Mouse (Mus musculus) intestine, postnatal 0 days (tissue): ENCODE measurements around the gene Dek. TPM values are rescaled to one million over a fixed set of nuclear protein-coding genes. Genes with fewer than 3 reads are reported as not detected.

Experiments used
- ATAC-seq: fragments of 200-750 bp; cut with Nextera tagmentation; 2 replicates; pipeline ENCODE4 v1.8.0; 2017; ENCODE audit warnings: mild to moderate bottlenecking, moderate TSS enrichment, moderate library complexity
- H3K27ac ChIP-seq: fragments of 300-500 bp; sonication (generic); 2 replicates; pipeline ENCODE4 v1.5.1; 2014; ENCODE audit warnings: mild to moderate bottlenecking, low read depth, low read length, moderate library complexity
- H3K27me3 ChIP-seq: fragments of 300-500 bp; sonication (generic); replicated peaks from 2 replicates; pipeline ENCODE4 v1.6.1; 2014; ENCODE audit warnings: low read length, mixed read lengths; ENCODE audit not compliant: control insufficient read depth, insufficient read depth
- H3K36me3 ChIP-seq: fragments of 300-500 bp; sonication (generic); 2 replicates; pipeline ENCODE4 v1.6.1; 2014; ENCODE audit warnings: mild to moderate bottlenecking, moderate library complexity; ENCODE audit not compliant: control insufficient read depth, insufficient read depth
- H3K4me1 ChIP-seq: fragments of 300-500 bp; sonication (generic); replicated peaks from 2 replicates; pipeline ENCODE4 v1.6.1; 2014; ENCODE audit warnings: antibody characterized with exemption, low read length, mixed read lengths; ENCODE audit not compliant: control insufficient read depth, insufficient read depth
- H3K4me2 ChIP-seq: fragments of 300-500 bp; sonication (generic); replicated peaks from 2 replicates; pipeline ENCODE4 v1.6.1; 2014; ENCODE audit warnings: low read depth, mild to moderate bottlenecking, moderate library complexity
- H3K4me3 ChIP-seq: fragments of 300-500 bp; sonication (generic); 2 replicates; pipeline ENCODE4 v1.5.1; 2014; ENCODE audit warnings: low read depth, low read length
- H3K9ac ChIP-seq: fragments of 300-500 bp; sonication (generic); 2 replicates; pipeline ENCODE4 v1.6.1; 2014; ENCODE audit warnings: mild to moderate bottlenecking, low read depth, low read length
- H3K9me3 ChIP-seq: fragments of 300-500 bp; sonication (generic); 2 replicates; pipeline ENCODE4 v1.6.1; 2016; ENCODE audit warnings: mixed run types; ENCODE audit not compliant: control insufficient read depth
- CTCF ChIP-seq: sonication (generic); IDR thresholded peaks from 2 replicates; pipeline ENCODE4 v1.5.1; 2016; ENCODE audit warnings: low read depth, mild to moderate bottlenecking, control low read depth, antibody characterized with exemption, moderate library complexity
- WGBS: fragments of 180-500 bp; shearing (Covaris S2); extraction: QIAGEN DNeasy Blood & Tissue Kit; methylation state at CpG from one replicate; pipeline ENCODE4 v1.1.7; 2014; 5-methylcytosine and 5-hydroxymethylcytosine counted together
- polyA plus RNA-seq: library from polyadenylated mRNA; unstranded; fragments of >200 nt; fragmentation: Nextera tagmentation; extraction: Ambion mirVana; gene quantifications from 2 replicates; pipeline ENCODE4 v1.2.1, GENCODE M21; 2015

Gene Dek
- polyA plus RNA-seq, 1 experiment from 2014 or later, result 115 TPM

GRCm38 (mm10) chr13:47070329-47071080 lies 35.5 kb downstream of the Dek start:
- H3K4me3 ChIP-seq, result no peak overlapping the region
- no peaks in the 10 kb centered on the region for H3K27me3 ChIP-seq
- 83% methylated on average over 15 of the region's 15 CpGs for WGBS
- no peak overlapping the region for H3K9ac ChIP-seq
- peaks cover 54% of the 10 kb centered on the region; the same call in 1 of the 2 replicates for H3K36me3 ChIP-seq
- ATAC-seq, result no peak
- H3K4me2 ChIP-seq, result no peak overlapping the region
- H3K4me1 ChIP-seq, result no peaks in the 10 kb centered on the region
- H3K27ac ChIP-seq, result no peak overlapping the region
- no peak for TF ChIP-seq CTCF
- no peaks in the 10 kb centered on the region for H3K9me3 ChIP-seq

GRCm38 (mm10) chr13:47067001-47067400 lies 39.0 kb downstream of the Dek start:
- no peak for ATAC-seq
- TF ChIP-seq CTCF, result no peak
- Histone ChIP-seq H3K9ac (no peak overlapping the region), H3K27me3 (no peaks in the 10 kb centered on the region), H3K27ac (no peak overlapping the region), H3K9me3 (no peaks in the 10 kb centered on the region), H3K4me1 (no peaks in the 10 kb centered on the region), H3K4me2 (no peak overlapping the region), H3K36me3 (peaks cover 44% of the 10 kb centered on the region), H3K4me3 (no peak overlapping the region)
- WGBS, result 90% methylated on average over 6 of the region's 6 CpGs

- Histone ChIP-seq H3K36me3 (peaks cover 43% of the 10 kb centered on the region), H3K9ac (no peak overlapping the region), H3K4me1 (no peaks in the 10 kb centered on the region), H3K27ac (no peak overlapping the region), H3K9me3 (no peaks in the 10 kb centered on the region), H3K4me2 (no peak overlapping the region), H3K4me3 (no peak overlapping the region), H3K27me3 (no peaks in the 10 kb centered on the region)
- no peak for TF ChIP-seq CTCF
- 96% methylated on average over 10 of the region's 10 CpGs for WGBS
- ATAC-seq, result no peak
Observed at GRCm38 (mm10) chr13:47066516-47066915, 39.5 kb downstream of the Dek start.

GRCm38 (mm10) chr13:47063985-47064760 lies 41.8 kb downstream of the Dek start:
- no peak overlapping the region for H3K4me3 ChIP-seq
- no peak overlapping the region for H3K27ac ChIP-seq
- H3K4me1 ChIP-seq, result no peaks in the 10 kb centered on the region
- no peaks in the 10 kb centered on the region for H3K27me3 ChIP-seq
- H3K4me2 ChIP-seq, result no peak overlapping the region
- peaks cover 51% of the 10 kb centered on the region for H3K36me3 ChIP-seq
- no peak for TF ChIP-seq CTCF
- no peak for ATAC-seq
- WGBS, result 66% methylated on average over 15 of the region's 15 CpGs
- no peak overlapping the region for H3K9ac ChIP-seq
- H3K9me3 ChIP-seq, result no peaks in the 10 kb centered on the region

- Histone ChIP-seq H3K27ac (no peak overlapping the region), H3K4me3 (no peak overlapping the region), H3K4me2 (no peak overlapping the region), H3K9me3 (no peaks in the 10 kb centered on the region), H3K9ac (no peak overlapping the region), H3K27me3 (no peaks in the 10 kb centered on the region), H3K4me1 (no peaks in the 10 kb centered on the region), H3K36me3 (peaks cover 43% of the 10 kb centered on the region)
- ATAC-seq, result no peak
- 95% methylated on average over 17 of the region's 17 CpGs for WGBS
- TF ChIP-seq CTCF, result no peak
Observed at GRCm38 (mm10) chr13:47062756-47063155, 43.2 kb downstream of the Dek start.

GRCm38 (mm10) chr13:47056781-47057180 lies 49.2 kb downstream of the Dek start:
- Histone ChIP-seq H3K27me3 (no peaks in the 10 kb centered on the region), H3K9me3 (no peaks in the 10 kb centered on the region), H3K4me3 (no peak overlapping the region), H3K27ac (no peak overlapping the region), H3K36me3 (peaks cover 37% of the 10 kb centered on the region; the same call in 1 of the 2 replicates), H3K4me2 (no peak overlapping the region), H3K4me1 (no peaks in the 10 kb centered on the region), H3K9ac (no peak overlapping the region)
- no peak for ATAC-seq
- WGBS, result 93% methylated on average over 5 of the region's 5 CpGs
- TF ChIP-seq CTCF, result no peak
